Mouse (Mus musculus): ENCODE results near the gene Hist1h2ad.
"Not testable (repeated sequence)": the region's sequence is repeated elsewhere in the genome, so short reads cannot be mapped to it uniquely, and the experiment has no call there.

The Hist1h2ad gene

GRCm38 (mm10) chr13:23573898-23574524 is at the start of gene Hist1h2ad, which contains the start of gene Hist1h2bf:
Hist1h2ad (plus strand) TSS chr13:23574381.
Hist1h2bf (minus strand) TSS chr13:23574196.
- DNase-seq (ENCODE audit: low spot score), result peak; percentile 66

- DNase-seq (ENCODE audit: low spot score), result peak; percentile 82
These were observed 49.5 kb upstream of the Hist1h2ad start for GRCm38 (mm10) chr13:23524654-23525053.

- DNase-seq (ENCODE audit: low spot score), result no peak
These were observed 48.3 kb upstream of the Hist1h2ad start for GRCm38 (mm10) chr13:23525901-23526300.

- peak; percentile 89 for DNase-seq (ENCODE audit: low spot score)
These were observed 47.9 kb upstream of the Hist1h2ad start for GRCm38 (mm10) chr13:23526312-23526711.

- no peak for DNase-seq (ENCODE audit: low spot score)
These were observed 45.2 kb upstream of the Hist1h2ad start for GRCm38 (mm10) chr13:23529005-23529404.

GRCm38 (mm10) chr13:23529480-23530165 is 44.6 kb upstream of the Hist1h2ad start:
- DNase-seq (ENCODE audit: low spot score), result no peak

GRCm38 (mm10) chr13:23530181-23530900 is 43.8 kb upstream of the Hist1h2ad start:
- DNase-seq (ENCODE audit: low spot score), result peak; percentile 52

GRCm38 (mm10) chr13:23530901-23531875 is 43.0 kb upstream of the Hist1h2ad start, which contains the start of gene Hist1h4h:
Hist1h4h (plus strand) TSS chr13:23531050.
- peak; percentile 92 for DNase-seq (ENCODE audit: low spot score)

- DNase-seq (ENCODE audit: low spot score), result no peak
These were observed 41.7 kb upstream of the Hist1h2ad start for GRCm38 (mm10) chr13:23532262-23533075.

- DNase-seq (ENCODE audit: low spot score), result peak; percentile 40
These were observed 40.4 kb upstream of the Hist1h2ad start, which contains the start of gene Hist1h2af for GRCm38 (mm10) chr13:23533560-23534367. Hist1h2af (plus strand) TSS chr13:23533906.

- DNase-seq (ENCODE audit: low spot score), result no peak
These were observed 39.6 kb upstream of the Hist1h2ad start for GRCm38 (mm10) chr13:23534368-23535131.

GRCm38 (mm10) chr13:23535137-23536075 is 38.8 kb upstream of the Hist1h2ad start, which contains the start of gene Hist1h3g:
Hist1h3g (plus strand) TSS chr13:23535422.
- peak; percentile 61 for DNase-seq (ENCODE audit: low spot score)

GRCm38 (mm10) chr13:23536076-23536822 is 37.9 kb upstream of the Hist1h2ad start:
- no peak for DNase-seq (ENCODE audit: low spot score)

GRCm38 (mm10) chr13:23537006-23537710 is 37.0 kb upstream of the Hist1h2ad start:
- no peak for DNase-seq (ENCODE audit: low spot score)

- DNase-seq (ENCODE audit: low spot score), result no peak
These were observed 35.9 kb upstream of the Hist1h2ad start for GRCm38 (mm10) chr13:23538249-23538648.

- DNase-seq (ENCODE audit: low spot score), result not testable (repeated sequence)
These were observed 34.4 kb upstream of the Hist1h2ad start for GRCm38 (mm10) chr13:23539821-23540220.

Data from urinary bladder, postnatal 25 days (tissue).